Mouse (Mus musculus) left cerebral cortex, postnatal 25 days (tissue): ENCODE measurements at regions not wholly inside any gene's neighbourhood (a gene's known extent, or its start where the extent isn't known, plus 50 kb on each side); places are given as distances from the start of the nearest gene placed in this dataset.

Source experiments
- DNase-seq, 2 experiments: peaks; one replicate each; pipeline ENCODE4 v3.0.0; 2022; ENCODE audit warnings: low spot score in 2 of 2, mixed read lengths in 1 of 2
- intact Hi-C: fragments of 180-260 bp; cut with DNase I; formaldehyde crosslinking; loops from one replicate; pipeline ENCODE4 v1.15.1; 2025

GRCm38 (mm10) chr5:54888172-54888571, 889.9 kb downstream of the Stim2 start:
- intact Hi-C loops = no loop called here

DNA sequence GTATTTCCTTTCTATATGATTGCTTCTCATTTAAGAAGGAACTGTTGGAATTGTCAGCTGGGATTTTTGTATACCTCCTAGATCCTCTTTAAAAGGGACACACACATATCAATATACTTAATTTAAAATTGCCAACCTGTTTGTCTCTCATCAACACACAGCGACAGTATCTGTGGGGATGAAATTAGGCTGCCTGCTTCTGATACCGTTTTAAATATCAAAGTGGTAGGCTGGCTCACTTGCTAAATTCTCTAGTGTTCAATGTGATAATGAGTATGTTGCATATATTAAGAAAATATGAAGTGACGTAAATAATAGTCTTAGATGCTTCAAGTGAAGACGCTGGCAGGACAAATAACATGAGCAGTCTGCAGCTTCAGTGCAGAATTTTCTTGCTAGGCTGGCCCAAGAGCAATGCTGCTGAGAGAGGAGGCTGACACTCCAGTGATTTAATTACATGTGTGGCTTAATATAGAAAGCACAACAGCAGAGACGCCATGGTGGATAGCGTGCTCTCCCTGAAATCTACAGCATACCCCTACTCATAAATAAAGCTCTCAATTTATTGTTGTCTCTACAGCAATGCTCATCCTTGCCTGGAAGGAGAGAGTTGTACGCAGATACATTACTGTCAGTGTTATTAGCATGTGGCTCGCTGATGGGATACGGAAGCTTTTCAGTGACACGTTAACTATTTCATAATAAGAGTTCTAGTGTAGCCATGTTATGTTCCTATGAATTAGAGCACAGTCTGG, 896.4 kb downstream of the Stim2 start:
- intact Hi-C loops = no loop called here
- peak; percentile 10 to 20 for DNase-seq

More at GRCm38 (mm10) chr5:54888172-54888571, 889.9 kb downstream of the Stim2 start:
- no peak for DNase-seq
